Mouse (Mus musculus) hindbrain, embryonic 15.5 days (tissue): ENCODE measurements around the gene Tax1bp1. TPM values are rescaled to one million over a fixed set of nuclear protein-coding genes. Genes with fewer than 3 reads are reported as not detected.

Source experiments
- polyA plus RNA-seq: library from polyadenylated mRNA; unstranded; fragments of >200 nt; fragmentation: Nextera tagmentation; extraction: Ambion mirVana; gene quantifications from 2 replicates; pipeline ENCODE4 v1.2.1, GENCODE M21; 2015

Gene Tax1bp1
- polyA plus RNA-seq, 1 experiment from 2014 or later: 142 TPM

Other genes starting within 250 kb of the Tax1bp1 start
- gene Hibadh, start 73.3 kb upstream of the Tax1bp1 start, polyA plus RNA-seq: 67.9 and 69.0 TPM in 2 replicates